Mouse (Mus musculus) MEL-GATA-1-ER (cell line): Measurements from ENCODE around the gene Tipin.
A peak's percentile ranks its signal among the peaks of the same experiment; 100 is the strongest.

Experiments used
- DNase-seq: peaks from one replicate; pipeline ENCODE4 v3.0.0-alpha.2; 2012; ENCODE audit warnings: low read depth; ENCODE audit errors: extremely low read depth

The Tipin gene

GRCm38 (mm10) chr9:64343656-64344055 is 62.3 kb downstream of the Tipin start:
- no peak for DNase-seq

GRCm38 (mm10) chr9:64345931-64346330 is 64.5 kb downstream of the Tipin start:
- peak; percentile 21 for DNase-seq

- DNase-seq, result no peak
Measured at GRCm38 (mm10) chr9:64347377-64347776, 66.0 kb downstream of the Tipin start.

- no peak for DNase-seq
Measured at GRCm38 (mm10) chr9:64349490-64349889, 68.1 kb downstream of the Tipin start.

GRCm38 (mm10) chr9:64351191-64351590 is 69.8 kb downstream of the Tipin start:
- DNase-seq, result peak; percentile 26
